Mouse (Mus musculus): ENCODE results near the gene Pik3cd.

- TF ChIP-seq CTCF (IDR thresholded peaks at IDR 0.05; ENCODE audit: borderline replicate concordance, control insufficient read depth, extremely low read depth, insufficient read depth, low read length, poor library complexity) (no peak), POLR2A (IDR thresholded peaks at IDR 0.05; ENCODE audit: control insufficient read depth, extremely low read depth, insufficient read depth, low read length, poor library complexity) (no peak)
Measured at GRCm38 (mm10) chr4:149637942-149638341, 64.4 kb downstream of the Pik3cd start.

Data from thymus, adult 2 months (tissue).